Mouse (Mus musculus) olfactory bulb, adult 2 months (tissue): ENCODE data around the gene Abca1.

Experiments
- CTCF ChIP-seq: fragments of 200-500 bp; IDR thresholded peaks from 2 replicates; pipeline ENCODE4 v1.5.1; 2012; ENCODE audit warnings: low read depth, mild to moderate bottlenecking, low read length, moderate library complexity; ENCODE audit not compliant: insufficient read depth
- POLR2A ChIP-seq: fragments of 200-500 bp; IDR thresholded peaks from 2 replicates; pipeline ENCODE4 v1.6.1; 2012; ENCODE audit warnings: mild to moderate bottlenecking, low read depth, low read length, moderate library complexity; ENCODE audit not compliant: insufficient read depth

DNA sequence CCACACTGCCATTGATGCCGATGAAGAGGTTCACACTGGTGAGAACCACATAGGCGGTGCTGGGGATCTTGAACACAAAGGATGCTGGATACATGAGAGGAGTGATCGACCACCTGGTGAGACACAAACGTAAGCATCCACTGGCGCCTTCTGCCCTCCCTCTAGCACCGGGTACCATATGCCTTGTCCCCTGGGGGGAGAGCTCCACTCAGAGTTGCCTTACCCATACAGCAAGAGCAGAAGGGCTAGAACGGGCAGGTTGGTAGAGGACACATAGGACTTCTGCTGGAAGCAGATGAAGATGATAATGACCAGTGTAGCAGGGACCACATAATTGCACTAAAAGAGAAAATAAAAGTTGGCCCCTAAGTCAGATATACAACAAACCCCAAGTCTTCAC, 113.9 kb downstream of the Abca1 start:
- TF ChIP-seq CTCF, result no peak
- TF ChIP-seq POLR2A, result no peak
